Mouse (Mus musculus) brown adipose tissue, adult 24 weeks (tissue): Measurements from ENCODE around the gene Phtf1. TPM values are rescaled to one million over a fixed set of nuclear protein-coding genes. Genes with fewer than 3 reads are reported as not detected.

Source experiments
- polyA plus RNA-seq: library from polyadenylated mRNA; stranded (reverse); fragments of >200 nt; gene quantifications from 2 replicates; pipeline ENCODE4 v1.2.4, GENCODE M21; 2012; ENCODE audit not compliant: missing spikeins, insufficient read depth, insufficient read length

Gene Phtf1
- polyA plus RNA-seq, 1 experiment = 5.4 TPM

Other genes with a start within 250 kb of the Phtf1 start
- gene Olfml3, start 230.1 kb upstream of the Phtf1 start, polyA plus RNA-seq = 1.3 and 2.5 TPM in 2 replicates
- not detected in 2 replicates for gene Gm10964, start 228.7 kb upstream of the Phtf1 start, polyA plus RNA-seq
- gene Hipk1, start 176.5 kb upstream of the Phtf1 start, polyA plus RNA-seq = 48.2 and 54.0 TPM in 2 replicates
- gene Dclre1b, start 158.7 kb upstream of the Phtf1 start, polyA plus RNA-seq = 6.9 and 8.4 TPM in 2 replicates
- gene Ap4b1, start 158.6 kb upstream of the Phtf1 start, polyA plus RNA-seq = 8.6 and 10.6 TPM in 2 replicates
- not detected in 2 replicates for gene Gm43064, start 158.5 kb upstream of the Phtf1 start, polyA plus RNA-seq
- not detected in 2 replicates for gene Bcl2l15, start 135.5 kb upstream of the Phtf1 start, polyA plus RNA-seq
- gene Ptpn22, start 108.3 kb upstream of the Phtf1 start, polyA plus RNA-seq = 0.67 and 1.9 TPM in 2 replicates
- gene Rsbn1, start 54.0 kb upstream of the Phtf1 start, polyA plus RNA-seq = 6.4 and 7.6 TPM in 2 replicates